Mouse (Mus musculus): Measurements from ENCODE around the gene Msh5.

DNA sequence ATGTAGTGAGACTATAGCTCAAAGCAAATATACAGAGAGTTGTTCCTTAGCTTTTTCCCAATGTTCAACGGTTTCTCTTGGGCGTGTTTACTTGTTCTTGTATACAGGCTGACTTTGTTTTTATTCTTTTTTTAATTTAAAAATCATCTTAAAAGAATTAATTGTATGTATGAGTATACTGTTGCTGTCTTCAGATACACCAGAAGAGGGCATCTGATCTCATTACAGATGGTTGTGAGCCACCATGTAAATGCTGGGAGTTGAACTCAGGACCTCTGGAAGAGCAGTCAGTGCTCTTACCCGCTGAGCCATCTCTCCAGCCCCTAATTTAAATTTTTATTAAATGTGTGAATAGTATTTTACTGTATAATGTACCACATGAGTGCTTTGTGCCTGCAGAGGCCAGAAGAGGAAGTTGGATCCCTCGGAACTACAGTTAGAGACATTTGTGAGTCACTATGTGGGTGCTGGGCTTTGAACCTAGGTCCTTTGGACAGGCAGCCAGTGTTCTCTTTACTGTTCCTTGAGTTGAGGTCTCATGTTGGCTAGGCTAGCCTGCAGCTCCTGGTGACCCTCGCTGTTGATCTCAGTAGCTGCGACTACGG lies 39.1 kb downstream of the Msh5 start:
- TF ChIP-seq CTCF (IDR thresholded peaks at IDR 0.05; ENCODE audit: low read depth) (peak; percentile 49), EP300 (optimal IDR thresholded peaks at IDR 0.05) (no peak)

Data from stomach, postnatal 0 days (tissue).